Mouse (Mus musculus): ENCODE results near the gene Ugcg. TPM values are rescaled to one million over a fixed set of nuclear protein-coding genes. Genes with fewer than 3 reads are reported as not detected.

The Ugcg gene
- polyA plus RNA-seq, 1 experiment from 2014 or later: 18.9 TPM

GRCm38 (mm10) chr4:59185671-59186070 lies 3.4 kb upstream of the Ugcg start:
- TF ChIP-seq EP300 (optimal IDR thresholded peaks at IDR 0.05): no peak
- TF ChIP-seq CTCF (IDR thresholded peaks at IDR 0.05; ENCODE audit: low read depth): no peak
- no peak overlapping the region for H3K27ac ChIP-seq (replicated peaks)
- no peak overlapping the region for H3K4me3 ChIP-seq (ENCODE audit: low read depth, low read length)
- H3K4me1 ChIP-seq (replicated peaks; ENCODE audit: control insufficient read depth, insufficient read depth): no peaks in the 10 kb centered on the region
- no peaks in the 10 kb centered on the region for H3K36me3 ChIP-seq (ENCODE audit: control insufficient read depth, insufficient read depth, low read length)
- peak; percentile 58 for DNase-seq (ENCODE audit: low spot score)
- no peaks in the 10 kb centered on the region for H3K9me3 ChIP-seq (ENCODE audit: control insufficient read depth, low read length)
- peak; percentile 57; the same call in 1 of the 2 replicates for ATAC-seq (ENCODE audit: low FRiP score, low TSS enrichment)
- 46% methylated on average over 3 of the region's 3 CpGs for WGBS
- H3K9ac ChIP-seq (ENCODE audit: low read length): no peak overlapping the region
- no peaks in the 10 kb centered on the region for H3K27me3 ChIP-seq (ENCODE audit: control insufficient read depth, insufficient read depth, low read length)
- H3K4me2 ChIP-seq (replicated peaks; ENCODE audit: low read depth): no peak overlapping the region

GRCm38 (mm10) chr4:59187289-59187688 lies 1.8 kb upstream of the Ugcg start:
- no peaks in the 10 kb centered on the region for H3K4me1 ChIP-seq (replicated peaks; ENCODE audit: control insufficient read depth, insufficient read depth)
- H3K27me3 ChIP-seq (ENCODE audit: control insufficient read depth, insufficient read depth, low read length): no peaks in the 10 kb centered on the region
- 34% methylated on average over 3 of the region's 3 CpGs for WGBS
- no peaks in the 10 kb centered on the region for H3K9me3 ChIP-seq (ENCODE audit: control insufficient read depth, low read length)
- H3K4me2 ChIP-seq (replicated peaks; ENCODE audit: low read depth): no peak overlapping the region
- TF ChIP-seq CTCF (IDR thresholded peaks at IDR 0.05; ENCODE audit: low read depth) (peak; percentile 72), EP300 (optimal IDR thresholded peaks at IDR 0.05) (no peak)
- H3K4me3 ChIP-seq (ENCODE audit: low read depth, low read length): no peak overlapping the region
- no peak overlapping the region for H3K9ac ChIP-seq (ENCODE audit: low read length)
- H3K27ac ChIP-seq (replicated peaks): no peak overlapping the region
- no peaks in the 10 kb centered on the region for H3K36me3 ChIP-seq (ENCODE audit: control insufficient read depth, insufficient read depth, low read length)
- DNase-seq (ENCODE audit: low spot score) (peak; percentile 52), ATAC-seq (ENCODE audit: low FRiP score, low TSS enrichment) (no peak)

GRCm38 (mm10) chr4:59188474-59188801 lies 619 bp upstream of the Ugcg start:
- no peak for DNase-seq (ENCODE audit: low spot score)
- Histone ChIP-seq H3K4me2 (replicated peaks; ENCODE audit: low read depth) (peak overlapping the region; percentile 64), H3K9ac (ENCODE audit: low read length) (peak overlapping the region; percentile 97), H3K4me1 (replicated peaks; ENCODE audit: control insufficient read depth, insufficient read depth) (no peaks in the 10 kb centered on the region), H3K27ac (replicated peaks) (peak overlapping the region; percentile 98), H3K27me3 (ENCODE audit: control insufficient read depth, insufficient read depth, low read length) (no peaks in the 10 kb centered on the region), H3K36me3 (ENCODE audit: control insufficient read depth, insufficient read depth, low read length) (no peaks in the 10 kb centered on the region), H3K4me3 (ENCODE audit: low read depth, low read length) (peak overlapping the region; percentile 94), H3K9me3 (ENCODE audit: control insufficient read depth, low read length) (no peaks in the 10 kb centered on the region)
- ATAC-seq (ENCODE audit: low FRiP score, low TSS enrichment): no peak
- no peak for TF ChIP-seq EP300 (optimal IDR thresholded peaks at IDR 0.05)
- TF ChIP-seq CTCF (IDR thresholded peaks at IDR 0.05; ENCODE audit: low read depth): no peak
- WGBS: 18% methylated on average over 4 of the region's 4 CpGs

GRCm38 (mm10) chr4:59189546-59190237 lies 635 bp downstream of the Ugcg start:
- H3K27ac ChIP-seq (replicated peaks): peak overlapping the region; percentile 98
- H3K4me3 ChIP-seq (ENCODE audit: low read depth, low read length): peak overlapping the region; percentile 94
- no peak for TF ChIP-seq EP300 (optimal IDR thresholded peaks at IDR 0.05)
- 0 out of 2 replicates have a peak, but pooled peaks have one; percentile 20 for TF ChIP-seq CTCF (IDR thresholded peaks at IDR 0.05; ENCODE audit: low read depth)
- H3K4me2 ChIP-seq (replicated peaks; ENCODE audit: low read depth): peak overlapping the region; percentile 64
- peak overlapping the region; percentile 97 for H3K9ac ChIP-seq (ENCODE audit: low read length)
- DNase-seq (ENCODE audit: low spot score): peak; percentile 46
- H3K27me3 ChIP-seq (ENCODE audit: control insufficient read depth, insufficient read depth, low read length): no peaks in the 10 kb centered on the region
- H3K4me1 ChIP-seq (replicated peaks; ENCODE audit: control insufficient read depth, insufficient read depth): no peaks in the 10 kb centered on the region
- ATAC-seq (ENCODE audit: low FRiP score, low TSS enrichment): peak; percentile 17; the same call in 1 of the 2 replicates
- WGBS: under 1% methylated on average over 42 of the region's 54 CpGs
- H3K9me3 ChIP-seq (ENCODE audit: control insufficient read depth, low read length): no peaks in the 10 kb centered on the region
- H3K36me3 ChIP-seq (ENCODE audit: control insufficient read depth, insufficient read depth, low read length): no peaks in the 10 kb centered on the region

GRCm38 (mm10) chr4:59190650-59191424 lies 1.8 kb downstream of the Ugcg start:
- Histone ChIP-seq H3K4me2 (replicated peaks; ENCODE audit: low read depth) (peak overlapping the region; percentile 64), H3K4me3 (ENCODE audit: low read depth, low read length) (peak overlapping the region; percentile 94), H3K36me3 (ENCODE audit: control insufficient read depth, insufficient read depth, low read length) (no peaks in the 10 kb centered on the region), H3K9me3 (ENCODE audit: control insufficient read depth, low read length) (no peaks in the 10 kb centered on the region), H3K27me3 (ENCODE audit: control insufficient read depth, insufficient read depth, low read length) (no peaks in the 10 kb centered on the region), H3K9ac (ENCODE audit: low read length) (no peak overlapping the region), H3K27ac (replicated peaks) (0 out of 2 replicates have a peak overlapping the region, but pooled peaks have one; percentile 24), H3K4me1 (replicated peaks; ENCODE audit: control insufficient read depth, insufficient read depth) (0 out of 2 replicates have a peak, but pooled peaks cover 2% of the 10 kb centered on the region)
- TF ChIP-seq EP300 (optimal IDR thresholded peaks at IDR 0.05): no peak
- no peak for TF ChIP-seq CTCF (IDR thresholded peaks at IDR 0.05; ENCODE audit: low read depth)
- 23% methylated on average over 7 of the region's 7 CpGs for WGBS
- DNase-seq (ENCODE audit: low spot score) (no peak), ATAC-seq (ENCODE audit: low FRiP score, low TSS enrichment) (no peak)

Data from stomach, postnatal 0 days (tissue).